Mouse (Mus musculus): Measurements from ENCODE around the gene Zmiz1. TPM values are rescaled to one million over a fixed set of nuclear protein-coding genes. Genes with fewer than 3 reads are reported as not detected.

Zmiz1 gene
- polyA plus RNA-seq, 1 experiment from 2014 or later = 18.0 TPM

GRCm38 (mm10) chr14:25530342-25530741, 71.4 kb downstream of the Zmiz1 start:
- H3K9ac ChIP-seq (replicated peaks; ENCODE audit: low read depth) = no peak overlapping the region
- 83% methylated on average over 4 of the region's 4 CpGs for WGBS
- ATAC-seq (no peak), DNase-seq (ENCODE audit: low spot score) (no peak)
- H3K36me3 ChIP-seq (ENCODE audit: insufficient read depth, low read length) = no peaks in the 10 kb centered on the region
- H3K27ac ChIP-seq (ENCODE audit: low read length) = no peak overlapping the region
- H3K4me1 ChIP-seq (ENCODE audit: insufficient read depth, low read depth, low read length) = peaks cover 28% of the 10 kb centered on the region
- H3K4me2 ChIP-seq (replicated peaks; ENCODE audit: low read depth, low read length) = no peak overlapping the region
- no peaks in the 10 kb centered on the region for H3K9me3 ChIP-seq (ENCODE audit: low read length)
- H3K27me3 ChIP-seq (replicated peaks; ENCODE audit: insufficient read depth, low read length) = no peaks in the 10 kb centered on the region
- TF ChIP-seq CTCF (IDR thresholded peaks at IDR 0.05) = no peak
- no peak for TF ChIP-seq EP300 (IDR thresholded peaks at IDR 0.05)
- H3K4me3 ChIP-seq (ENCODE audit: low read depth, low read length) = no peak overlapping the region

DNA sequence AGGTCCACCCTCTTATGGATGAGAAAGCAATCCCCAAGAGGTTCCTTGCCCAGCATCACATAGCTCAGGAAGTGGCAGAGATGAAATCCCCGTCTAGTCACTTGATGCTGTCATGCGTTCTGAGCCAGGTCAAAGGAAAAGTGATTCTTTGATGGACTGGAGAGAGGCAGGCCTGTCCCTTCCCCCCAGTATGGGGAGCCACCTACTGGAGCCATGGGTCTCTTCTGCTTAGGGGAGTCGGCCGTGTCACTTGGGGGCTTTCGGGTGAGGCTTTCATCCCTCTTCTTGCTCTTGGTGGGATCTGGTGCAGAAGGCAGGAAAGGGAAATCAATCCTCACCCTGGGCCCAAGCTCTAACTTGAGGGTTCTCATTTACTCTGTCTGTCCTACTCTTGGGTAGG, 71.8 kb downstream of the Zmiz1 start:
- Histone ChIP-seq H3K9ac (replicated peaks; ENCODE audit: low read depth) (no peak overlapping the region), H3K9me3 (ENCODE audit: low read length) (no peaks in the 10 kb centered on the region), H3K36me3 (ENCODE audit: insufficient read depth, low read length) (no peaks in the 10 kb centered on the region), H3K4me3 (ENCODE audit: low read depth, low read length) (no peak overlapping the region), H3K27me3 (replicated peaks; ENCODE audit: insufficient read depth, low read length) (no peaks in the 10 kb centered on the region), H3K4me2 (replicated peaks; ENCODE audit: low read depth, low read length) (no peak overlapping the region), H3K27ac (ENCODE audit: low read length) (no peak overlapping the region), H3K4me1 (ENCODE audit: insufficient read depth, low read depth, low read length) (peaks cover 25% of the 10 kb centered on the region)
- 69% methylated on average over 5 of the region's 5 CpGs for WGBS
- DNase-seq (ENCODE audit: low spot score) (no peak), ATAC-seq (no peak)
- TF ChIP-seq CTCF (IDR thresholded peaks at IDR 0.05) (0 out of 2 replicates have a peak, but pooled peaks have one; percentile 5), EP300 (IDR thresholded peaks at IDR 0.05) (no peak)

- peak; percentile 80 for ATAC-seq
- 24% methylated on average over 3 of the region's 3 CpGs for WGBS
- Histone ChIP-seq H3K9me3 (ENCODE audit: low read length) (no peaks in the 10 kb centered on the region), H3K4me1 (ENCODE audit: insufficient read depth, low read depth, low read length) (peaks cover 25% of the 10 kb centered on the region), H3K27ac (ENCODE audit: low read length) (peak overlapping the region; percentile 52), H3K4me3 (ENCODE audit: low read depth, low read length) (no peak overlapping the region), H3K36me3 (ENCODE audit: insufficient read depth, low read length) (peaks cover 8% of the 10 kb centered on the region; the same call in 1 of the 2 replicates), H3K27me3 (replicated peaks; ENCODE audit: insufficient read depth, low read length) (no peaks in the 10 kb centered on the region), H3K4me2 (replicated peaks; ENCODE audit: low read depth, low read length) (no peak overlapping the region), H3K9ac (replicated peaks; ENCODE audit: low read depth) (no peak overlapping the region)
- TF ChIP-seq EP300 (IDR thresholded peaks at IDR 0.05) (peak; percentile 87), CTCF (IDR thresholded peaks at IDR 0.05) (no peak)
- peak; percentile 71 for DNase-seq (ENCODE audit: low spot score)
Observed at GRCm38 (mm10) chr14:25533010-25533409, 74.0 kb downstream of the Zmiz1 start.

GRCm38 (mm10) chr14:25533631-25534395, 74.8 kb downstream of the Zmiz1 start:
- TF ChIP-seq CTCF (IDR thresholded peaks at IDR 0.05) (no peak), EP300 (IDR thresholded peaks at IDR 0.05) (no peak)
- H3K27ac ChIP-seq (ENCODE audit: low read length) = peak overlapping the region; percentile 52
- ATAC-seq (peak; percentile 30; the same call in 1 of the 2 replicates), DNase-seq (ENCODE audit: low spot score) (peak; percentile 68)
- no peaks in the 10 kb centered on the region for H3K9me3 ChIP-seq (ENCODE audit: low read length)
- no peak overlapping the region for H3K4me3 ChIP-seq (ENCODE audit: low read depth, low read length)
- 49% methylated on average over 9 of the region's 9 CpGs for WGBS
- no peaks in the 10 kb centered on the region for H3K27me3 ChIP-seq (replicated peaks; ENCODE audit: insufficient read depth, low read length)
- H3K36me3 ChIP-seq (ENCODE audit: insufficient read depth, low read length) = peaks cover 8% of the 10 kb centered on the region; the same call in 1 of the 2 replicates
- no peak overlapping the region for H3K9ac ChIP-seq (replicated peaks; ENCODE audit: low read depth)
- H3K4me1 ChIP-seq (ENCODE audit: insufficient read depth, low read depth, low read length) = peaks cover 25% of the 10 kb centered on the region
- H3K4me2 ChIP-seq (replicated peaks; ENCODE audit: low read depth, low read length) = no peak overlapping the region

DNA sequence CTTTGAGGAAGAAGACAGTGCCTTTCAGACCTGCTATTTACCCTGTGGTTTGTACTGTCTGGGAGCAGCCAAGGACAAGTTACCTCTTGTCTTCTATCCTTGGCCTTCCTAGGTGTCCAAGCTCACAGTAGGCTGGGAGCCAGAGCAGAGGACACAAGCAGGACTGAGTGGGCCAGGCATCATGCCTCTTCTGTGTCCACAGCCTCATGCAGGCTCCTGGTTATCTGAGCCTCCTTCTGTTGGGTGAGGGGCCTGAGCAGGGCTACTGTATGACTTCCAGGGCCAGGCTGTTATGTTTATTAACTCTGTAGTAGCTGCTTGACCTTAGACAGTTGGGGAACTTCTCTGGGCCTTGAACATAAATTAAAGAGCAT, 75.4 kb downstream of the Zmiz1 start:
- no peaks in the 10 kb centered on the region for H3K27me3 ChIP-seq (replicated peaks; ENCODE audit: insufficient read depth, low read length)
- no peak overlapping the region for H3K4me2 ChIP-seq (replicated peaks; ENCODE audit: low read depth, low read length)
- no peak overlapping the region for H3K27ac ChIP-seq (ENCODE audit: low read length)
- ATAC-seq = no peak
- no peak overlapping the region for H3K9ac ChIP-seq (replicated peaks; ENCODE audit: low read depth)
- H3K4me3 ChIP-seq (ENCODE audit: low read depth, low read length) = no peak overlapping the region
- no peak for DNase-seq (ENCODE audit: low spot score)
- peaks cover 8% of the 10 kb centered on the region; the same call in 1 of the 2 replicates for H3K36me3 ChIP-seq (ENCODE audit: insufficient read depth, low read length)
- TF ChIP-seq EP300 (IDR thresholded peaks at IDR 0.05) = no peak
- no peak for TF ChIP-seq CTCF (IDR thresholded peaks at IDR 0.05)
- H3K4me1 ChIP-seq (ENCODE audit: insufficient read depth, low read depth, low read length) = peaks cover 25% of the 10 kb centered on the region
- no peaks in the 10 kb centered on the region for H3K9me3 ChIP-seq (ENCODE audit: low read length)

GRCm38 (mm10) chr14:25534918-25535582, 76.1 kb downstream of the Zmiz1 start:
- TF ChIP-seq EP300 (IDR thresholded peaks at IDR 0.05) = no peak
- TF ChIP-seq CTCF (IDR thresholded peaks at IDR 0.05) = peak; percentile 47
- Histone ChIP-seq H3K4me3 (ENCODE audit: low read depth, low read length) (no peak overlapping the region), H3K4me1 (ENCODE audit: insufficient read depth, low read depth, low read length) (peaks cover 25% of the 10 kb centered on the region), H3K36me3 (ENCODE audit: insufficient read depth, low read length) (peaks cover 8% of the 10 kb centered on the region; the same call in 1 of the 2 replicates), H3K9me3 (ENCODE audit: low read length) (no peaks in the 10 kb centered on the region), H3K27me3 (replicated peaks; ENCODE audit: insufficient read depth, low read length) (no peaks in the 10 kb centered on the region), H3K27ac (ENCODE audit: low read length) (no peak overlapping the region), H3K9ac (replicated peaks; ENCODE audit: low read depth) (no peak overlapping the region), H3K4me2 (replicated peaks; ENCODE audit: low read depth, low read length) (no peak overlapping the region)
- WGBS = 47% methylated on average over 11 of the region's 11 CpGs
- DNase-seq (ENCODE audit: low spot score) (no peak), ATAC-seq (no peak)
